Mouse (Mus musculus) hindbrain, embryonic 14.5 days (tissue): Measurements from ENCODE around the gene Fbxo9. TPM values are rescaled to one million over a fixed set of nuclear protein-coding genes. Genes with fewer than 3 reads are reported as not detected.

Source experiments
- ATAC-seq: fragments of 200-750 bp; cut with Nextera tagmentation; 2 replicates; pipeline ENCODE4 v1.8.0; 2017; ENCODE audit warnings: moderate number of reproducible peaks, mild to moderate bottlenecking, moderate TSS enrichment, moderate library complexity; ENCODE audit not compliant: low FRiP score
- DNase-seq: peaks from one replicate; pipeline ENCODE4 v3.0.0-alpha.2; 2015; ENCODE audit warnings: low spot score
- H3K27ac ChIP-seq: fragments of 300-500 bp; sonication (generic); 2 replicates; pipeline ENCODE4 v1.5.1; 2014; ENCODE audit warnings: mild to moderate bottlenecking, moderate library complexity
- H3K27me3 ChIP-seq: fragments of 300-500 bp; sonication (generic); 2 replicates; pipeline ENCODE4 v1.6.1; 2014; ENCODE audit warnings: mild to moderate bottlenecking, low read length, mixed read lengths; ENCODE audit not compliant: control insufficient read depth, insufficient read depth
- H3K36me3 ChIP-seq: fragments of 300-500 bp; sonication (generic); replicated peaks from 2 replicates; pipeline ENCODE4 v1.6.1; 2014; ENCODE audit not compliant: control insufficient read depth, insufficient read depth
- H3K4me1 ChIP-seq: fragments of 300-500 bp; sonication (generic); replicated peaks from 2 replicates; pipeline ENCODE4 v1.6.1; 2014; ENCODE audit warnings: antibody characterized with exemption, low read length, mixed read lengths; ENCODE audit not compliant: control insufficient read depth, insufficient read depth
- H3K4me2 ChIP-seq: fragments of 300-500 bp; sonication (generic); replicated peaks from 2 replicates; pipeline ENCODE4 v1.6.1; 2014; ENCODE audit warnings: mild to moderate bottlenecking, moderate library complexity
- H3K4me3 ChIP-seq: fragments of 300-500 bp; sonication (generic); replicated peaks from 2 replicates; pipeline ENCODE4 v1.5.1; 2014; ENCODE audit warnings: mild to moderate bottlenecking, low read length
- H3K9ac ChIP-seq: fragments of 300-500 bp; sonication (generic); 2 replicates; pipeline ENCODE4 v1.6.1; 2014
- H3K9me3 ChIP-seq: fragments of 300-500 bp; sonication (generic); 2 replicates; pipeline ENCODE4 v1.6.1; 2016; ENCODE audit warnings: low read length; ENCODE audit not compliant: control insufficient read depth
- WGBS: fragments of 180-500 bp; shearing (Covaris S2); extraction: QIAGEN DNeasy Blood & Tissue Kit; methylation state at CpG from one replicate; pipeline ENCODE4 v1.1.7; 2014; 5-methylcytosine and 5-hydroxymethylcytosine counted together
- polyA plus RNA-seq: library from polyadenylated mRNA; unstranded; fragments of >200 nt; fragmentation: Nextera tagmentation; extraction: Ambion mirVana; gene quantifications from 2 replicates; pipeline ENCODE4 v1.2.1, GENCODE M21; 2014

Fbxo9 gene
- polyA plus RNA-seq, 1 experiment from 2014 or later, result 82.1 TPM

DNA sequence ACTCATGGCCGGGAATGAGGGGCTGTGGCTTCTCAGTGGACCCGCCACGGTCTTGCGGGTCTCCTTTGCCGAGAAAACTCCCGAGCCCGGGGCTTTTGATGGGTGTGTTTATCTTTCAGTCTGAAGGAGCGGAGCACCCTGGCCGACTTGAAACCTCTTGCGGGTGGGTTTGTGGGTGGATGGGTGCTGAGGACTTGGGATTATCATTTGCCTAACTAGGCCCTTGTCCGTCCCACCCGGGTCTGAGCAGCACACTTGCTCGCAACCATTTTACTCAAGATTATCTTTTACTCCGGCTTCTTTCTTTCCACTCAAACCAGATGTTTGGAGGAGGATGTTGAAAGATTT lies 4.6 kb upstream of the Fbxo9 start:
- Histone ChIP-seq H3K4me3 (peak overlapping the region; percentile 84), H3K36me3 (peaks cover 5% of the 10 kb centered on the region; the same call in 1 of the 2 replicates), H3K27ac (peak overlapping the region; percentile 96), H3K9ac (peak overlapping the region; percentile 97), H3K4me2 (peak overlapping the region; percentile 89), H3K9me3 (no peaks in the 10 kb centered on the region), H3K4me1 (peaks cover 18% of the 10 kb centered on the region), H3K27me3 (no peaks in the 10 kb centered on the region)
- no peak; the same call in 1 of the 2 replicates for ATAC-seq
- WGBS, result 1% methylated on average over 14 of the region's 14 CpGs
- peak; percentile 52 for DNase-seq

DNA sequence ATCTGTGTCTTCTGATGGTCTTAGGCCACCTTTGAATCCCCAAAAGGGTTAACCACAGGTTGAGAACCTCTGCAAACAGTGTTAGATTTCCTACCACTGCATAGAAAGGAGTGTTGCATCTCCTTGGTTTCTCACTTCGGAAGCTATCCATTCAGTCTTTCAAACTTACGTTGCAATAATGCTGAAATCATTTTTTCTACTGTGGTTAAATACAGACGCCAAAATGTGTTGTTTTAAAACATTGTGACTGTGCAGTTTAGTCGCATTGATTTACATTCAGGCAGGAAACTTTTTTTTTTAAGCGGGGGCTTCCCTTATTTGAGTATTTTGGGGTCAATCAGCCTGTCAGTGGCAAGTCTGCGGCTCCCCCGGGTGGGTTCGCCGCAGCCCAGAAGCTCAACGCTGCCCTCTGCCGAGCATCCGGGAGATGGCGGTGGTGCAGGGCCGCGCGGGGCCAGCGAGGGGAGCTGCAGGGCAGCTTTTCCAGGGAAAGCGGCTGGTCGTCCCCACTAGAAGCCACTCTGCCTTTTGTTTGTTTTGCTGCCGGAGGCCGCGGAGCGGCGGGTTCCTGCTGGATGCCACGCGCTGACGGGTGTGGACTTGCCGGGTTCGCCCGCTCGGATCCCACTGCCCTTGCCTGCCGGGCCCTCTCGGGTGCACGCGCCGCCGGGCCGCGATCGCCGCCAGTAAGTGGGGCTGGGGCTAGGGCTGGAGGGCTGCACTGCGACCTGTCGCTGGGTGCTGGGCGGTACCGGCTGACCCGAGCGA lies 4.1 kb upstream of the Fbxo9 start:
- no peaks in the 10 kb centered on the region for H3K27me3 ChIP-seq
- H3K27ac ChIP-seq, result peak overlapping the region; percentile 96
- peak overlapping the region; percentile 84 for H3K4me3 ChIP-seq
- peak overlapping the region; percentile 97 for H3K9ac ChIP-seq
- H3K36me3 ChIP-seq, result peaks cover 5% of the 10 kb centered on the region; the same call in 1 of the 2 replicates
- DNase-seq (peak; percentile 93), ATAC-seq (peak; percentile 84)
- 2% methylated on average over 47 of the region's 47 CpGs for WGBS
- H3K4me2 ChIP-seq, result peak overlapping the region; percentile 89
- H3K9me3 ChIP-seq, result no peaks in the 10 kb centered on the region
- peaks cover 18% of the 10 kb centered on the region for H3K4me1 ChIP-seq

DNA sequence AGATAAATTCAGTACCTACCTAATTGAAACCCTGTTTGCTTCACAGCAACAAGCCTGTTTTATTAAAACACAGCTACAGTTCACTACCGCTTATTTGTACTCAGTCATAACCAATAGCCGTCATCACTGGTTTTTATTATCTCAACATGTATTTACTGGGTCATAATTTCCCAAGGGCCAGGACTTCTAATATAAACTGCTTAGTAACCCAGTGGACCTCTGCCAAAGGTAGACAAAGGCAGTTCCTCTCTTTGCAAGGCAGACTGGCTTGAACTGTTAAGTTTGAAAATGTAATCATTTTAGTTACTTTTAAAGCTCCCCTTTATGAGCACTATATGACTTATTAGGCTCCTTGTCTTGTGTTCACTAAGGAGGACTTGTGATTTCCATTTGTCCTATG lies 2.6 kb upstream of the Fbxo9 start:
- ATAC-seq, result no peak
- WGBS, result 91% methylated on average over 2 of the region's 2 CpGs
- no peak overlapping the region for H3K9ac ChIP-seq

DNA sequence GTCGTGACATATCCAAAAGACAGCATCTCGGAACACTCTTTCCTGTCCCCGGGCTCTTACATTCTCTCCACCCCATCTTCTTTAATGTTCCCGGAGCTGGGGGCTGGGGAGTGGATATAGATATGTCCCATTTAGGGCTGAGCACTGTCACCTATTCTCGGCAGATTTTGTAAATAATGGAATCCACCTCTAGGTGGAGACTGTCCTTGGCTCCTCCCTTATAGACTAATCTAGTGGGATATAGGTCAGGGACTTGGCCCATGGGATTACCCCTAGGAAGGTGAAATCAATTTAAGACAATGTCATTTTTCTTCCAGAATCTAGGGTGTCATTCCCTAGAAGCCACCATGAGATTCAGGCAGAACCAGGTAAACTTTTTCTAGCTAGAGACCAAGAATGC lies 791 bp upstream of the Fbxo9 start:
- peaks cover 13% of the 10 kb centered on the region for H3K4me1 ChIP-seq
- no peak overlapping the region for H3K27ac ChIP-seq
- WGBS, result 47% methylated on average over 5 of the region's 5 CpGs
- H3K4me2 ChIP-seq, result peak overlapping the region; percentile 72
- H3K9me3 ChIP-seq, result no peaks in the 10 kb centered on the region
- peak overlapping the region; percentile 71 for H3K4me3 ChIP-seq
- no peaks in the 10 kb centered on the region for H3K36me3 ChIP-seq
- DNase-seq, result no peak
- ATAC-seq, result no peak
- H3K9ac ChIP-seq, result peak overlapping the region; percentile 52; the same call in 1 of the 2 replicates
- no peaks in the 10 kb centered on the region for H3K27me3 ChIP-seq

More for the DNA sequence above, 2.6 kb upstream of the Fbxo9 start:
- Histone ChIP-seq H3K36me3 (peaks cover under 1% of the 10 kb centered on the region; the same call in 1 of the 2 replicates), H3K9me3 (no peaks in the 10 kb centered on the region), H3K27ac (no peak overlapping the region), H3K4me1 (peaks cover 24% of the 10 kb centered on the region), H3K4me2 (no peak overlapping the region), H3K27me3 (no peaks in the 10 kb centered on the region), H3K4me3 (no peak overlapping the region)
- DNase-seq, result no peak

DNA sequence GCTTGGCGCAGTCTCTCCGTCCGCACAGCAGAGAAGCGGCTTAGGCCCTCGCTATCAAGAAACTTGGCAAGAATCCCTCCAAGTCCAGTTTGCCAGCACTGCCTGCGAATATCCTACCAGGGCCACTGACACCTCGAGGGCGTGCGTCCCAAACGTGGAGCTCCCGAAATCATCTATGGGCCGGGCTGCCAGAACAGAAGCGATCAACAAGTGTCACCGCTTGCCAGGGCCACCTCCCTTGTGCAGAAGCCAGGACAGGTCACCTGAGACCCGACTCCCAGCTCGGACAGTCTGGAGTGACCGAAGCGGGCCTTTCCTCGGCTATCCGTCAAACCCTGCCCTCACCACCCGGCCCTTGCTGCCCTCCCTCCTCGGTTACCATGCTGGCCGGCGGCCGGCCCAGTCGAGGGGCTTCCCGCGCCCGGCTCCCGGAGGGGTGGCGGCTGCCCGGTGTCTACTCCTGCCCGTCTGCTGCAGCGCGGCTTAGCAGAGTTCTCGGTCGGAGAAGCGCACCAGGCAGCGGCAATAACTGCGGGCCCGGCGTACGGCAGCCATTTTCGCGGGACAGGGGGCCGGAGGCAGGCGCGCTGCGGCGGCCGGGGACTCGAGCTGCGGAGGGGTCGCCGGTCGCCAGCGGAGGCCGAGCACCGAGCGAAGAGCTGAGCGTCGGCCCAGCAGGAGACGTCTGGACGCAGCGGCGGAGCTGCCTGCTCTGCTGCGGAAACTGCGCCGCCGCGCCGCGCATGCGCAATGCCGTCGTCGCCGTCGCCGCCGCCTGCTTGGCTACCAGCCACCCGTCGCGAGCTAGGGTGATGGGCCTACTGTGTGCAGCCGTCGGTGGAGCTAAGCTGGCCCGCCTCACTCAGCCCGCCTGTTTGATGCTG lies 711 bp downstream of the Fbxo9 start:
- under 1% methylated on average over 79 of the region's 88 CpGs for WGBS

DNA sequence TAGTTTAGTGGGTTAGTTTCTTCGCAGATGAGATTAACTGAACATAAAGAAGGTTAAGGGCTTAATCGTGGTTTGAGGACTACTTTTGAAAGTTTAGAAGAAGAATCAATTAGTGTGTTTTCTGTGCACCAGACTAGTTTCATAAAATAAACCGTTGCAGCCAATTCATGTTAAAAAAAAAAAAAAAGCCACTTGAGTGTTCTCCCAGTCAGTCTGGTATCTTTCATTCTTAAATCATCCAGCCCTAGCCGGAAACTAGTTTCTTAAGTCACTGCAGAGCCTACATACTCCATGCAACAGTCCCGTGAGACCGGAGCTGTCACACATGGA lies 1.3 kb downstream of the Fbxo9 start:
- no peaks in the 10 kb centered on the region for H3K9me3 ChIP-seq
- WGBS, result 24% methylated on average over 6 of the region's 6 CpGs

More for the DNA sequence above, 711 bp downstream of the Fbxo9 start:
- Histone ChIP-seq H3K9me3 (no peaks in the 10 kb centered on the region), H3K36me3 (peaks cover 4% of the 10 kb centered on the region; the same call in 1 of the 2 replicates), H3K27me3 (no peaks in the 10 kb centered on the region), H3K4me1 (peaks cover 6% of the 10 kb centered on the region), H3K27ac (peak overlapping the region; percentile 89), H3K4me2 (peak overlapping the region; percentile 72), H3K4me3 (peak overlapping the region; percentile 71), H3K9ac (peak overlapping the region; percentile 82)
- peak; percentile 86 for DNase-seq
- peak; percentile 80 for ATAC-seq

DNA sequence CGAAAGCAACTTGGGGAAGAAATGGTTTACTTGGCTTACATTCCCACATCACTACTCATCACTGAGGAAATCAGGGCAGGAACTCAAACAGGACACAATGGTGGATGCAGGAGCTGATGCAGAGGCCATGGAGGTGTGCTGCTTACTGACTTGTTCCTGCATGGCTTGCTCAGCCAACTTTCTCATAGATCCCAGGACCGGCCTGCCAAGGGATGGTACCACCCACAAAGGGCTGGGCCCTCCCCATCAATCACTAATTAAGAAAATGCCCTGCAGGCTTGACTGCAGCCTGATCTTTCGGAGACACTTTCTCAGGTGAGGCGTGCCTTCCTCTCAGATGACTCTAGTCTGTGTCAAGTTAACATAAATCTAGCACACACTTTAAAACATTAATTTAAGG lies 2.0 kb downstream of the Fbxo9 start:
- Histone ChIP-seq H3K9ac (no peak overlapping the region), H3K36me3 (peaks cover 14% of the 10 kb centered on the region), H3K27me3 (no peaks in the 10 kb centered on the region), H3K4me1 (peaks cover 6% of the 10 kb centered on the region), H3K4me2 (0 out of 2 replicates have a peak overlapping the region, but pooled peaks have one; percentile 72), H3K27ac (no peak overlapping the region), H3K9me3 (no peaks in the 10 kb centered on the region), H3K4me3 (no peak overlapping the region)
- ATAC-seq (no peak), DNase-seq (no peak)
- WGBS, result 81% methylated on average over 4 of the region's 4 CpGs

More for the DNA sequence above, 1.3 kb downstream of the Fbxo9 start:
- H3K4me1 ChIP-seq, result peaks cover 6% of the 10 kb centered on the region
- peak overlapping the region; percentile 82 for H3K9ac ChIP-seq
- peak overlapping the region; percentile 72 for H3K4me2 ChIP-seq
- no peak for DNase-seq
- H3K27me3 ChIP-seq, result no peaks in the 10 kb centered on the region
- ATAC-seq, result no peak
- no peak overlapping the region for H3K27ac ChIP-seq
- H3K4me3 ChIP-seq, result peak overlapping the region; percentile 71
- H3K36me3 ChIP-seq, result peaks cover 10% of the 10 kb centered on the region

DNA sequence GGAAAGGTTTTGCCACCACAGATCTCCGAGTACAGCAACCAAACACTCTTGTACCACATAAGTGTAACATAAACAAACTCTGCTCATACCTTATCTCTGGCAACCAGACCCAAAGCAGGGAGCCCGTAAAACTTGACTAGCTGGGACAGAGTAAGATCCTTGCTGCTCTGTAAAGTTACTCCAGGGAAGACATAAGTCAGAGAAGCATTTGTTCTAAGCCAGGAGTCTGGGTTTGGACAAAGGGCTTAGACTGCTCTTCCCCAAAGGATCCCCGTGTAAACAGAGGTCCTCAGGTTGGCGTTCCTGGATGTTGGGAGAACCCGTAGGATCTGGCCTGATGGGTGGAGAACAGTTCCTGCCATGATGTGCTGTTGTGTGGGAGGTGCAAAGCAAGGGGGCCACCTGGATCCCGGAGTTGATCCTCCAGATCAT lies 3.3 kb downstream of the Fbxo9 start:
- Histone ChIP-seq H3K36me3 (peaks cover 25% of the 10 kb centered on the region), H3K27ac (no peak overlapping the region), H3K4me1 (peaks cover 6% of the 10 kb centered on the region), H3K27me3 (no peaks in the 10 kb centered on the region), H3K9ac (no peak overlapping the region), H3K9me3 (no peaks in the 10 kb centered on the region), H3K4me2 (no peak overlapping the region), H3K4me3 (no peak overlapping the region)
- 93% methylated on average over 6 of the region's 6 CpGs for WGBS
- DNase-seq (no peak), ATAC-seq (no peak)

DNA sequence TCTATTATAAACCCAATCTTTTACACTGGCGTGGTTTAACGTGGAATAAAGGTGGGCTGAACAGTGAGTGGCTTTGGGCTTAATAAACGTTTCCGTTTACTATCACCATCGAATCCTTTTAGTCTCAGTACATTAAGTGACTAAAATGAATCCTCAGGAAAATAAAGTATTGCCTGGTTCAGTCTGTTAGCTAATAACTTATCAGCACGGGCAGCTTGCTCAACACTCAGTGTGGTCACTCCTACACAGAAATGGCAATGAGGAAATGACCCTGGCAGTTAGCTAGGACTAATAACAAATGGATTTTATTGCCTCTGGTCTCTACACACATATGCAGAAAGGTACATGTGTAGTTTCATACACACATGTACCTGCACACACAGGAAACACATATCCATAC lies 3.9 kb downstream of the Fbxo9 start:
- Histone ChIP-seq H3K4me1 (peaks cover 6% of the 10 kb centered on the region), H3K4me3 (no peak overlapping the region), H3K36me3 (peaks cover 29% of the 10 kb centered on the region), H3K9me3 (no peaks in the 10 kb centered on the region), H3K4me2 (no peak overlapping the region), H3K27me3 (no peaks in the 10 kb centered on the region), H3K27ac (no peak overlapping the region), H3K9ac (no peak overlapping the region)
- no peak for ATAC-seq
- 91% methylated on average over 6 of the region's 6 CpGs for WGBS
- DNase-seq, result no peak
